Mouse (Mus musculus) gastrocnemius, postnatal 10 days (tissue): ENCODE results near the gene Prr12. TPM values are rescaled to one million over a fixed set of nuclear protein-coding genes. Genes with fewer than 3 reads are reported as not detected.

Experiments
- DNase-seq: peaks from one replicate; pipeline ENCODE4 v3.0.0; 2021; ENCODE audit warnings: mixed read lengths
- microRNA-seq, 2 experiments: library from miRNA; unstranded; fragments of <30 nt; microRNA quantifications; one replicate each; pipeline ENCODE4 v1.2.0; 2021
- total RNA-seq, 2 experiments: library from RNA; stranded (reverse); gene quantifications; 2 replicates each; pipeline ENCODE4 v1.2.3; 2021

Prr12 gene
- total RNA-seq, 2 experiments from 2014 or later: 36.0 to 43.1 TPM

GRCm38 (mm10) chr7:44997940-44998428 lies 54.7 kb downstream of the Prr12 start:
- no peak for DNase-seq

- DNase-seq: peak; percentile 95
Observed at GRCm38 (mm10) chr7:44997231-44997939, 55.3 kb downstream of the Prr12 start, which contains the start of gene Irf3. Gene Irf3 (plus strand): TSS chr7:44997648.

GRCm38 (mm10) chr7:44996672-44997071 lies 56.0 kb downstream of the Prr12 start:
- DNase-seq: no peak

DNA sequence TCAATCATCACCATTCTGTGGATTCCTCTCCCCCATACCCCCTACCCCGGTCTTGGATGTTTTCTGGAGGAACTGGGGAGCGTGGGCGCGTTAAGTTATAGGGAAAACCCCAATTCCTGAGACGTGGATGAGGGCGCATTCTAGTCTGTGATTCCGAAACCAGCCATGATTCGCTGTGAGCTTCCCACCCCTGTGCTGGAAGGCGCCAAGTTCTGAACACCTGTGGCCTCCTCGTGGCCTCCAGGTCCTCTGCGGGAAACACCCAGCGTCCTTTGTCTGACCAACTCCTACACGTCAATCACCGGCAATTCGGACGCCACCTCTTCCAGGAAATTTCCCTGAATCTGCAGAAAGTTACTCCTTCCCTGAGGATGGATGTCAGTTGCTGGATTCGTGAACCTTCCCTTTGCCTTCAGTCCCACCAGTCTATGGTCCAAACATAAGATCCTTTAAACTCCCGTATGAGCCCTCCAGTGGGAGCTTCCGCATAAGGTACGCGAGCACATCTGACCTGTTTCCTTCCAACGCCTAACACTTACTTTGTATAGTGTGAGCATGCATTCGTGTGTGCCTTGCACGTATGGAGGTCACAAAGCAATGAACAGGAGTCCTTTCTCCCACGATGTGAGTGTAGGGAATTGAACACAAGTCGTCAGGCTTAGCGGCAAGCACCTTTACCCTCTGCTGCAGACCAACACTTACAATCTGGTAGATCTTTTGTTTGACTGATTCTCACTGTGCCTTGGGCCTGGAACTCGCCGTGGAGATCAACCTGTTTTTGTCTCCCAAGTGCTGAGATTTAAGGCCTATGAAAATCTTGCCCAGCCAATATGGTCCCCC lies 65.6 kb downstream of the Prr12 start:
- no peak for DNase-seq

- DNase-seq: peak; percentile 91
Observed at GRCm38 (mm10) chr7:44986192-44986878, 66.3 kb downstream of the Prr12 start, which contains the start of gene Prmt1. Gene Prmt1 (minus strand): TSS chr7:44986568.

GRCm38 (mm10) chr7:44985595-44986191 lies 67.0 kb downstream of the Prr12 start:
- peak; percentile 74 for DNase-seq

GRCm38 (mm10) chr7:44984833-44985164 lies 67.9 kb downstream of the Prr12 start:
- no peak for DNase-seq

- DNase-seq: no peak
Observed at GRCm38 (mm10) chr7:44983944-44984832, 68.5 kb downstream of the Prr12 start.

GRCm38 (mm10) chr7:44983085-44983484 lies 69.6 kb downstream of the Prr12 start:
- DNase-seq: peak; percentile 93

- no peak for DNase-seq
Observed at GRCm38 (mm10) chr7:44981539-44981938, 71.1 kb downstream of the Prr12 start.

DNA sequence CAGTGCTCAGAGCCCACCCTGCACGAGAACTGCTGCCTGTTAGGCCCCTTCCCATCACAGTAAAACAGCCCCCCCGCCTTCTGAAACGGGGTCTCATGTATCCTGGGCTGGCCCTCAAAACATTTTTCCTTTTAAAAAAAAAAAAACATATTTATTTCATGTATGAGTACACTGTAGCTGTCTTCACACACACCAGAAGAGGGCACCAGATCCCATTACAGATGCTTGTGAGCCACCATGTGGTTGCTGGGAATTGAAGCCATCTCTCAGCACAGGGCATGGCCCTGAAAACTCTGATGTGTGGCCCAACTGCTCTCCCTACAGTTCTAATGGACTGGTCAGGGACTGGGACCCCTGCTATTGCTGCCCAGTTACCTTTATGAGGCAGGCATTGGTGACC lies 74.4 kb downstream of the Prr12 start:
- DNase-seq: no peak

Small RNAs within 50 kb of the gene (microRNA-seq; reads per million reads assigned to microRNA genes)
- 0.32 to 1.0 reads per million in 2 experiments for gene Mir7054

Other genes with a start within 250 kb of the Prr12 start
- gene Nup62, start 236.8 kb downstream of the Prr12 start, total RNA-seq: 10 to 100 TPM; 28.0 to 35.3 TPM
- 1 to 10 TPM; 1.9 to 2.3 TPM for gene Il4i1, start 236.5 kb downstream of the Prr12 start, total RNA-seq
- gene Atf5, start 236.2 kb downstream of the Prr12 start, total RNA-seq: 10 to 100 TPM; 55.1 to 60.5 TPM
- gene Akt1s1, start 203.9 kb downstream of the Prr12 start, total RNA-seq: 10 to 100 TPM; 84.2 to 86.4 TPM
- 10 to 100 TPM; 41.7 to 49.0 TPM for gene Tbc1d17, start 203.8 kb downstream of the Prr12 start, total RNA-seq
- gene Pnkp, start 195.7 kb downstream of the Prr12 start, total RNA-seq: 10 to 100 TPM; 14.4 to 16.5 TPM
- gene Ptov1, start 183.1 kb downstream of the Prr12 start, total RNA-seq: 100 to 1,000 TPM; 210 to 216 TPM
- gene Med25, start 160.2 kb downstream of the Prr12 start, total RNA-seq: 10 to 100 TPM; 44.7 to 53.5 TPM
- 10 to 100 TPM; 15.0 to 18.1 TPM for gene Fuz, start 156.8 kb downstream of the Prr12 start, total RNA-seq
- 10 to 100 TPM; 59.0 to 65.0 TPM for gene Ap2a1, start 123.4 kb downstream of the Prr12 start, total RNA-seq
- gene Tsks, start 109.7 kb downstream of the Prr12 start, total RNA-seq: not detected
- 1 to 10 TPM; 4.4 to 5.7 TPM for gene Cpt1c, start 78.0 kb downstream of the Prr12 start, total RNA-seq
- gene Prmt1, start 66.3 kb downstream of the Prr12 start, total RNA-seq: 100 to 1,000 TPM; 267 to 271 TPM
- gene Irf3, start 55.2 kb downstream of the Prr12 start, total RNA-seq: 10 to 100 TPM; 26.5 to 35.8 TPM
- 10 to 100 TPM; 10.8 to 14.0 TPM for gene Bcl2l12, start 54.2 kb downstream of the Prr12 start, total RNA-seq
- 10 to 100 TPM; 47.7 to 55.8 TPM for gene Scaf1, start 36.5 kb downstream of the Prr12 start, total RNA-seq
- 10 to 100 TPM; 75.5 to 80.6 TPM for gene Rras, start 34.9 kb downstream of the Prr12 start, total RNA-seq
- gene Nosip, start 9.5 kb upstream of the Prr12 start, total RNA-seq: 10 to 100 TPM; 35.9 to 40.5 TPM
- gene Prrg2, start 9.8 kb upstream of the Prr12 start, total RNA-seq: 10 to 100 TPM in 1 of 2 experiments, 1 to 10 TPM in 1; 8.5 to 10.7 TPM
- 100 to 1,000 TPM; 103 to 148 TPM for gene Rcn3, start 39.3 kb upstream of the Prr12 start, total RNA-seq
- 10 to 100 TPM; 70.9 to 75.2 TPM for gene Fcgrt, start 51.0 kb upstream of the Prr12 start, total RNA-seq
- gene Rps11, start 71.6 kb upstream of the Prr12 start, total RNA-seq: 100 to 1,000 TPM; 762 to 817 TPM
- 1,000 to 10,000 TPM; 1,164 to 1,215 TPM for gene Rpl13a, start 75.9 kb upstream of the Prr12 start, total RNA-seq
- not detected for gene Gm45713, start 83.3 kb upstream of the Prr12 start, total RNA-seq
- 1 to 10 TPM; 2.3 to 4.3 TPM for gene Flt3l, start 83.6 kb upstream of the Prr12 start, total RNA-seq
- gene Pih1d1, start 101.4 kb upstream of the Prr12 start, total RNA-seq: 10 to 100 TPM; 46.6 to 48.2 TPM
- gene Aldh16a1, start 101.7 kb upstream of the Prr12 start, total RNA-seq: 10 to 100 TPM; 23.9 to 28.6 TPM
- gene Slc17a7, start 111.1 kb upstream of the Prr12 start, total RNA-seq: 1 to 10 TPM; 4.7 to 4.9 TPM
- gene Gfy, start 126.7 kb upstream of the Prr12 start, total RNA-seq: under 1 TPM; 0.49 to 0.63 TPM
- gene Pth2, start 128.1 kb upstream of the Prr12 start, total RNA-seq: not detected
- gene Ccdc155, start 152.0 kb upstream of the Prr12 start, total RNA-seq: 1 to 10 TPM; 2.5 to 2.8 TPM
- not detected for gene Dkkl1, start 159.3 kb upstream of the Prr12 start, total RNA-seq
- 10 to 100 TPM; 15.6 to 25.9 TPM for gene Tead2, start 162.9 kb upstream of the Prr12 start, total RNA-seq
- 1 to 10 TPM; 1.8 to 3.4 TPM for gene Cd37, start 186.2 kb upstream of the Prr12 start, total RNA-seq
- gene Slc6a16, start 188.2 kb upstream of the Prr12 start, total RNA-seq: not detected
- gene Slc6a21, start 224.6 kb upstream of the Prr12 start, total RNA-seq: not detected